Mouse (Mus musculus) olfactory bulb, adult 2 months (tissue): ENCODE measurements around the gene 4930432M17Rik. TPM values are rescaled to one million over a fixed set of nuclear protein-coding genes. Genes with fewer than 3 reads are reported as not detected.

Experiments
- H3K27ac ChIP-seq: fragments of 200-500 bp; 2 replicates; pipeline ENCODE4 v1.5.1; 2012; ENCODE audit warnings: low read depth, low read length; ENCODE audit not compliant: insufficient read depth
- H3K4me1 ChIP-seq: fragments of 200-500 bp; 2 replicates; pipeline ENCODE4 v1.6.1; 2012; ENCODE audit warnings: low read length; ENCODE audit not compliant: control insufficient read depth, insufficient read depth
- H3K4me3 ChIP-seq: fragments of 200-500 bp; 2 replicates; pipeline ENCODE4 v1.5.1; 2012; ENCODE audit warnings: mild to moderate bottlenecking, low read depth, low read length, moderate library complexity; ENCODE audit not compliant: insufficient read depth
- CTCF ChIP-seq: fragments of 200-500 bp; IDR thresholded peaks from 2 replicates; pipeline ENCODE4 v1.5.1; 2012; ENCODE audit warnings: low read depth, mild to moderate bottlenecking, low read length, moderate library complexity; ENCODE audit not compliant: insufficient read depth
- POLR2A ChIP-seq: fragments of 200-500 bp; IDR thresholded peaks from 2 replicates; pipeline ENCODE4 v1.6.1; 2012; ENCODE audit warnings: mild to moderate bottlenecking, low read depth, low read length, moderate library complexity; ENCODE audit not compliant: insufficient read depth
- WGBS: fragments of 180-500 bp; shearing (Covaris S2); methylation state at CpG from one replicate; pipeline ENCODE4 v1.1.7; 2018; 5-methylcytosine and 5-hydroxymethylcytosine counted together
- polyA plus RNA-seq: library from polyadenylated mRNA; stranded (reverse); fragments of >200 nt; gene quantifications from 2 replicates; pipeline ENCODE4 v1.2.4, GENCODE M21; 2012; ENCODE audit warnings: low replicate concordance; ENCODE audit not compliant: missing spikeins, insufficient read depth, insufficient read length

The 4930432M17Rik gene
- polyA plus RNA-seq, 1 experiment, result not detected

DNA sequence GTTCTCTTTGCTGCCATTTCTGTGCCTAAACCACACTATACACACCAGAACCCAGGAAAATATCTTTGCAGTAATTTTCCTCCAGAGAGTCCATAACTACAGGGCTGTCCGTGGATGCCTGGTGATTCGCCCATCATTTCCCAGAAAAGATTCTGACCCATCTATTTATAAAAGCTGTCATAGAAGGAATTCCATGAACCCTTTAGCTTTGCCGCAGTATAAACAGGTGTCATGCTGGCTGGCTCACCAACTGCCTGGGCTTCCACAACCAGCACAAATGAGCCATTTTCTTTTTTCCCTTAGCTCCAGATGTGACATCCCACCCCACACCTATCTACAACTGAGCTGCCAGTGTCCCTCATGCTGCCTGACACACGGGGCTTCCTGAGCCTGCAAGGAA lies 14.0 kb downstream of the 4930432M17Rik start:
- H3K4me3 ChIP-seq, result no peak overlapping the region
- TF ChIP-seq POLR2A (no peak), CTCF (no peak)
- H3K27ac ChIP-seq, result no peak overlapping the region
- 91% methylated on average over 4 of the region's 4 CpGs for WGBS
- H3K4me1 ChIP-seq, result peaks cover 2% of the 10 kb centered on the region; the same call in 1 of the 2 replicates

DNA sequence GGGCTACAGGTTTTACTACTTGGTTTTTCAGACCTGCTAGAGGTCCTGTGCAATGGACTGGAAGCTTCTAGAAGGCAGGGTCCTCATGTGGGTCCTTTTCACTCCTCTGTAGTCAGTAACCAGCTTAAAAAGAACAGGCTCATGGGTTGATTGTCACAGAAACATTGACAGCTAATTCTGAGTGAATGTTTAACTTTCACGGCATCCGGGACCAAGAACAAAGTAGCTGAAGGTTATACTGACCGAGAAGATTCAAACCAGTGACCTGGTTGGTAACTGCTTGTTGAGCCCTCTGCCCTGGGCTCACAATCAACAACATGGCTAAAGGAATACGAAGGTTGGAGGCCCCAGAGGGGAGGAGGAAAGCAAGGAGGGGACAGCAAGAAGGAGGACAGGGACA lies 14.4 kb downstream of the 4930432M17Rik start:
- Histone ChIP-seq H3K27ac (no peak overlapping the region), H3K4me1 (peaks cover 2% of the 10 kb centered on the region; the same call in 1 of the 2 replicates), H3K4me3 (no peak overlapping the region)
- WGBS, result 93% methylated on average over 4 of the region's 4 CpGs
- TF ChIP-seq CTCF (no peak), POLR2A (no peak)

- TF ChIP-seq CTCF, result no peak
- no peak for TF ChIP-seq POLR2A
- H3K4me3 ChIP-seq, result no peak overlapping the region
- H3K4me1 ChIP-seq, result peaks cover 2% of the 10 kb centered on the region; the same call in 1 of the 2 replicates
- H3K27ac ChIP-seq, result 0 out of 2 replicates have a peak overlapping the region, but pooled peaks have one; percentile 12
- WGBS, result 51% methylated on average over 1 of the region's 1 CpGs
Measured at GRCm38 (mm10) chr3:121685985-121686384, 15.4 kb downstream of the 4930432M17Rik start.

DNA sequence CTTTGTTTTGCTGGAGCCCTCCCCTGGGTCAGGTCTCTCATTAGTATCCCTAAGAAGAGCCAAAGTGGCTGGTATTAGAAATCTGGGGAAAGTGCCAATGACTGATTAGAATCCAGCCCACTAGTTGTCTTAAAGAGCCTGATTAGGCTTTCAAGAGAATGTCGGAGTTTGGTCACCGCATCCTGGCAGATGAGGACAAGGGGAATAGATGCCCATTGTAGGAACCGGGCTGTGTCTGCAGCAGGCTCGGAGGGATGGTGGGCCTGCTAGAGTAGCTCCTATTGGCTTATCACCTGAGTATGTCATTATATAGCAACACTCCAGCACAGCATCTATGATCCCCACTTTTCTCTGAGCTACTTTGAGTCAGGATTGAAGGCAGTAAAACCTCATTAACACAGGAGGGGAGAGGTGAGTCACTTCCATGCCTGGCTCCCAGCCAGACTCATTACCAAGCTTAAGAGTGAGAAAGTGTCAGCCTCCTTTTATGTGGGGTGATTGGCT lies 15.9 kb downstream of the 4930432M17Rik start:
- TF ChIP-seq POLR2A (no peak), CTCF (no peak)
- Histone ChIP-seq H3K4me3 (no peak overlapping the region), H3K4me1 (peaks cover 2% of the 10 kb centered on the region; the same call in 1 of the 2 replicates), H3K27ac (peak overlapping the region; percentile 30; the same call in 1 of the 2 replicates)
- 22% methylated on average over 4 of the region's 4 CpGs for WGBS

DNA sequence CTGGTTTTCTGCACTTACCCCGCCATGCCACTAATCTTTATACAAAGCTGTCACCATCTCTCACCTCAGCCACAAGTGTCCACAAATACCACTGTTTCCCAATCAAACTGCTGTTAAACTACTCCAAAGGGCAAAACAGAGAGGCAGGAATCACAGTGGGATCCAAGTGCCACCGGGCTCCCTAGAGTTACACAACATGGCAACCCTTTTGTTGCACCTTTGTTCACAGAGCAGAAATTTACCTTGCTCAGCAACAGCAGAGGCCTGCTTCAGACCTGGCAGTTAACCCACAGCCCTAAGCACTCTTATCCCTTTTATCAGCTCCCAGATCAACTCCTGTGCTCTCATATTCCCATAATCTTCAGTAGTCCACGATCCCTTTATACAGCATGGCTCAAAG lies 17.2 kb downstream of the 4930432M17Rik start:
- Histone ChIP-seq H3K4me1 (peaks cover 2% of the 10 kb centered on the region; the same call in 1 of the 2 replicates), H3K27ac (no peak overlapping the region), H3K4me3 (no peak overlapping the region)
- WGBS, result 92% methylated on average over 3 of the region's 3 CpGs
- TF ChIP-seq CTCF, result no peak
- TF ChIP-seq POLR2A, result no peak

GRCm38 (mm10) chr3:121689029-121689428 lies 18.5 kb downstream of the 4930432M17Rik start:
- TF ChIP-seq POLR2A (no peak), CTCF (no peak)
- WGBS, result 88% methylated on average over 5 of the region's 5 CpGs
- H3K27ac ChIP-seq, result no peak overlapping the region

DNA sequence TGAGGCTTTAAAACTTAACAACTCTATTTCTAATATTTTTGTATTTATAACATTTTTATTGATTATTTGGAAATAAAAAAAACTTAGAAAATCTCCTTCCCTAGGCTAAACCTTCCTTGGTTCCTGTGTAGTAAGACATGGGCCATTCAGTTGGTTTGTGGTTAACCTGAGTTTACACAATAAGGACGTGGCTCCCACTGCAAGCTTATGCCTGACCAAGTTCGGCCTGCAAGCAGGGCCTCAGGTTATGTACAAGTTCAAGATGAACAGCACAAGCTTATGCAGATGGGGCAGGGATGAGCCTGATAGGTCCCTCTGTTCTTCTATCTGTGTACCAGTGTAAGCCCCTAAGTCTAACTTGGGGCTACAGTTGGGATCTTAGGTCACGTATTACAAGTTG lies 19.1 kb downstream of the 4930432M17Rik start:
- 96% methylated on average over 3 of the region's 3 CpGs for WGBS

More at GRCm38 (mm10) chr3:121689029-121689428, 18.5 kb downstream of the 4930432M17Rik start:
- no peak overlapping the region for H3K4me3 ChIP-seq
- peaks cover 2% of the 10 kb centered on the region; the same call in 1 of the 2 replicates for H3K4me1 ChIP-seq

GRCm38 (mm10) chr3:121693001-121693730 lies 22.6 kb downstream of the 4930432M17Rik start:
- H3K4me3 ChIP-seq, result no peak overlapping the region
- TF ChIP-seq POLR2A (no peak), CTCF (no peak)
- WGBS, result 85% methylated on average over 13 of the region's 13 CpGs
- no peak overlapping the region for H3K27ac ChIP-seq
- no peaks in the 10 kb centered on the region for H3K4me1 ChIP-seq

More for the DNA sequence above, 19.1 kb downstream of the 4930432M17Rik start:
- no peak for TF ChIP-seq POLR2A
- TF ChIP-seq CTCF, result no peak
- Histone ChIP-seq H3K27ac (no peak overlapping the region), H3K4me3 (no peak overlapping the region), H3K4me1 (peaks cover 2% of the 10 kb centered on the region; the same call in 1 of the 2 replicates)

DNA sequence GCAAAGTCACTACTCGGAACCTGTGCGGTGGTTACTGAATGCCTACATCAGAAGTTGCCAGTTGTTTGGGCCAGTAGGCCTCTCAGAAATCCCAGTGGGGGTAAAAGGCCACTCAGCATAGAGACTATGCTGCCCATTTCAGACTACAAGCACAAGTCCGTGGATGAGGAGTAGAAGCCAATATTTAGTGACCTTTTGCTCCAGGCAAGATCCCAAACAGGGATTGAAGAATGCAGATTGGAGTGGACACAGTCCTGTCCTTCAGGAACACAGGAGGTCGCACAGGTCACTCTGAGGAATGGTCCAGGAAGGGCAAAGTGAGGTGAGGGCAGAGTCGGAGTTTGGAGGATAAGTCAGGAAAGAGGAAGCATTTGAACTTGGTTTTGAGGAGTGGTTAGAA lies 23.2 kb downstream of the 4930432M17Rik start:
- H3K27ac ChIP-seq, result no peak overlapping the region
- no peaks in the 10 kb centered on the region for H3K4me1 ChIP-seq
- TF ChIP-seq POLR2A (no peak), CTCF (no peak)
- 92% methylated on average over 5 of the region's 5 CpGs for WGBS
- H3K4me3 ChIP-seq, result no peak overlapping the region
